10 mouse cellular contexts compared by ENCODE assay signal in the genomic region with DNA sequence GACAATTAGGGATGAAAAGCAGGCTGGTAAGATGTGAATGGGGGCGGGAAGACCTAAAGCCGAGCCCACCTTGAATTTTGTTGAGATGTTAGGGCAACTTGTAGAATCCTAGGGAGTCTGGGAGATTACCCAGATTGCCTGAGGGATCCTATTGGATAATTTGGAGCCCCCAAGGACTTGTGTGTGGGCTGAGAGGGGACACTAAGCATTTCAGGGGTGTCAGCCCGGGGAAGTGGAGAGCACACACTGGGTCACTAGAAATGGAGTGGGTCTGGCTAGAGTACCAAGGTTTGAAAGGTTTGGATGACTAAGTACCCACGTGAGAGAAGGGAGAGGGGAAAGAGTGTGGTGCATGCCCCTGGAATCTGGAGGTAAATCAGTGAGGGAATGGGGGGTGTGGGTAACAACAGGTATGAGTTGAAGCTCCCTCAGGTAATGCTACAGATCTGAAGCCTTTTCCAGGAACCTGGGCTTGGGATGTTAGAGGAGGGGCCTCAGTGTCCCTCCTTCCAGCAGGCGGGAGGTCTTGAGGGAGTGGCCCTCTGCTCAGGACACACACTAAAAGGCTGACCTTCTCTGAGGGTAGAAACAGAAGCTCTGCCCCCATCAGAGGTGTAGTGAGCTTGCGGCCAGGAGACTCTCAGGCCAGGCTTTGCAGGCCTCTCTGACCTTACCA. TPM values are rescaled to one million over a fixed set of nuclear protein-coding genes. Genes with fewer than 3 reads are reported as not detected.
DNase-seq lines count a peak whose midpoint lies in the region; ATAC-seq and TF ChIP-seq lines count a peak whose summit lies in the region.
"Had no signal": no experiment of that assay in that cellular context is flagged by ENCODE, and none has a peak within 500 bp of the region (broad histone marks: within the 10 kb centered on the region; RNA-seq: fewer than 3 reads in every experiment).

No protein-coding gene starts in this region.

- 53% methylated on average over 6 of the region's 6 CpGs for WGBS in heart, embryonic 10.5 days
- 35% methylated on average over 6 of the region's 6 CpGs for WGBS in forebrain, embryonic 16.5 days
- 74% methylated on average over 6 of the region's 6 CpGs for WGBS in liver, embryonic 16.5 days (ENCODE audit: insufficient replicate concordance)

- peaks cover 49% of the 10 kb centered on the region for H3K36me3 ChIP-seq in heart, embryonic 10.5 days
- H3K36me3 ChIP-seq in ES-Bruce4 (ENCODE audit: control insufficient read depth, insufficient read depth, low read length, poor library complexity, severe bottlenecking): peaks cover 21% of the 10 kb centered on the region; the same call in 1 of the 2 replicates
- H3K36me3 ChIP-seq in forebrain, embryonic 16.5 days (ENCODE audit: control insufficient read depth, insufficient read depth): peaks cover 29% of the 10 kb centered on the region
- no peaks in the 10 kb centered on the region; the same call in 1 of the 2 replicates for H3K36me3 ChIP-seq in liver, embryonic 16.5 days (ENCODE audit: control insufficient read depth, insufficient read depth)

- H3K4me3 ChIP-seq in heart, embryonic 10.5 days: peak overlapping the region; percentile 86
- H3K4me3 ChIP-seq in ES-Bruce4 (ENCODE audit: low read depth, low read length): peak overlapping the region; percentile 91
- peak overlapping the region; percentile 84 for H3K4me3 ChIP-seq in forebrain, embryonic 16.5 days (replicated peaks; ENCODE audit: low read length)
- no peak overlapping the region; the same call in 1 of the 2 replicates for H3K4me3 ChIP-seq in liver, embryonic 16.5 days (ENCODE audit: low read depth, low read length)

- no peak for TF ChIP-seq CTCF in ES-Bruce4 (IDR thresholded peaks at IDR 0.05; ENCODE audit: low read depth, low read length)

- DNase-seq in heart, embryonic 10.5 days (ENCODE audit: low spot score): peak; percentile 73
- DNase-seq in heart, adult 18-20 months: no peak
- DNase-seq in testis, postnatal 14 days (ENCODE audit: low spot score): no peak
- DNase-seq in embryo, embryonic 9.5 days (ENCODE audit: extremely low spot score): no peak
- no peak for DNase-seq in urinary bladder, postnatal 14 days (ENCODE audit: low spot score)

- no peak for TF ChIP-seq EP300 in ES-Bruce4 (IDR thresholded peaks at IDR 0.05; ENCODE audit: insufficient read depth, low read depth, low read length)

- H3K27ac ChIP-seq in heart, embryonic 10.5 days: peak overlapping the region; percentile 96
- peak overlapping the region; percentile 81 for H3K27ac ChIP-seq in ES-Bruce4 (ENCODE audit: insufficient read depth, low read length)
- H3K27ac ChIP-seq in forebrain, embryonic 16.5 days (ENCODE audit: low read length): peak overlapping the region; percentile 66
- no peak overlapping the region for H3K27ac ChIP-seq in liver, embryonic 16.5 days (ENCODE audit: low read length)

- ATAC-seq in forebrain, embryonic 16.5 days: no peak
- ATAC-seq in liver, embryonic 16.5 days (ENCODE audit: low read depth): no peak
- ATAC-seq: CD4-positive, CD25-positive, alpha-beta regulatory T cell, adult 4 months had no signal

- TF ChIP-seq POLR2A in ES-Bruce4 (IDR thresholded peaks at IDR 0.05; ENCODE audit: insufficient read depth, low read length): no peak

- H3K4me2 ChIP-seq in forebrain, embryonic 16.5 days (ENCODE audit: low read length): peak overlapping the region; percentile 90
- H3K4me2 ChIP-seq in liver, embryonic 16.5 days (ENCODE audit: low read depth, low read length): 0 out of 2 replicates have a peak overlapping the region, but pooled peaks have one; percentile 78

- peaks cover 30% of the 10 kb centered on the region for H3K4me1 ChIP-seq in heart, embryonic 10.5 days
- peaks cover 3% of the 10 kb centered on the region for H3K4me1 ChIP-seq in ES-Bruce4 (ENCODE audit: control insufficient read depth, insufficient read depth, low read length)
- H3K4me1 ChIP-seq in forebrain, embryonic 16.5 days (replicated peaks; ENCODE audit: control insufficient read depth, insufficient read depth, low read length): peaks cover 21% of the 10 kb centered on the region
- peaks cover 14% of the 10 kb centered on the region for H3K4me1 ChIP-seq in liver, embryonic 16.5 days (ENCODE audit: control insufficient read depth, low read depth, low read length)

- peaks cover 38% of the 10 kb centered on the region for H3K27me3 ChIP-seq in heart, embryonic 10.5 days (ENCODE audit: insufficient read depth, poor library complexity, severe bottlenecking)
- no peaks in the 10 kb centered on the region for H3K27me3 ChIP-seq in ES-Bruce4 (ENCODE audit: control insufficient read depth, insufficient read depth, low read length, poor library complexity, severe bottlenecking)
- H3K27me3 ChIP-seq in forebrain, embryonic 16.5 days (replicated peaks; ENCODE audit: control insufficient read depth, insufficient read depth, low read length): no peaks in the 10 kb centered on the region
- no peaks in the 10 kb centered on the region for H3K27me3 ChIP-seq in liver, embryonic 16.5 days (ENCODE audit: control insufficient read depth, insufficient read depth, low read depth, low read length)

- peak overlapping the region; percentile 97 for H3K9ac ChIP-seq in ES-Bruce4 (ENCODE audit: low read depth, poor library complexity, severe bottlenecking)
- peak overlapping the region; percentile 94 for H3K9ac ChIP-seq in forebrain, embryonic 16.5 days (replicated peaks; ENCODE audit: low read depth, low read length)
- no peak overlapping the region for H3K9ac ChIP-seq in liver, embryonic 16.5 days (ENCODE audit: low read depth, low read length)

- no peaks in the 10 kb centered on the region for H3K9me3 ChIP-seq in heart, embryonic 10.5 days
- no peaks in the 10 kb centered on the region for H3K9me3 ChIP-seq in ES-Bruce4 (replicated peaks; ENCODE audit: control insufficient read depth, insufficient read depth, low read length, poor library complexity, severe bottlenecking)
- H3K9me3 ChIP-seq in forebrain, embryonic 16.5 days (ENCODE audit: control insufficient read depth, low read length): no peaks in the 10 kb centered on the region
- H3K9me3 ChIP-seq in liver, embryonic 16.5 days (replicated peaks; ENCODE audit: control insufficient read depth, low read length): no peaks in the 10 kb centered on the region

RNA-seq across cellular contexts. Expression of gene Fbxl19, which starts 3.4 kb away (rescaled TPM):
- polyA plus RNA-seq in heart, embryonic 10.5 days (2016; fragmentation: Nextera tagmentation; extraction: Ambion mirVana): 3.4 and 4.8 TPM in 2 replicates
- 1 to 10 TPM; 3.3 to 4.0 TPM for total RNA-seq in heart, adult 18-20 months (2021)
- 55.1 and 58.3 TPM in 2 replicates for polyA plus RNA-seq in ES-Bruce4 (2011; ENCODE audit: insufficient read depth, insufficient read length, low read depth, missing spikeins)
- 8.0 and 8.4 TPM in 2 replicates for polyA plus RNA-seq in forebrain, embryonic 16.5 days (2015; fragmentation: Nextera tagmentation; extraction: Ambion mirVana)
- polyA plus RNA-seq in liver, embryonic 16.5 days (2015; fragmentation: Nextera tagmentation; extraction: Ambion mirVana): 1.9 and 2.0 TPM in 2 replicates

RNA-seq across cellular contexts. Expression of gene Ctf2, which starts 15.7 kb away (rescaled TPM):
- polyA plus RNA-seq in heart, embryonic 10.5 days (2016; fragmentation: Nextera tagmentation; extraction: Ambion mirVana): 0.26 TPM in 1 of 2 replicates, not detected in the other
- not detected for total RNA-seq in heart, adult 18-20 months (2021)
- polyA plus RNA-seq in ES-Bruce4 (2011; ENCODE audit: insufficient read depth, insufficient read length, low read depth, missing spikeins): not detected in 2 replicates
- 0.11 and 0.17 TPM in 2 replicates for polyA plus RNA-seq in forebrain, embryonic 16.5 days (2015; fragmentation: Nextera tagmentation; extraction: Ambion mirVana)
- 0.05 TPM in 2 replicates for polyA plus RNA-seq in liver, embryonic 16.5 days (2015; fragmentation: Nextera tagmentation; extraction: Ambion mirVana)
- total RNA-seq: neutrophil, adult 5-6 weeks had no signal
- polyA plus RNA-seq: CD4-positive, CD25-positive, alpha-beta regulatory T cell, adult 4 months had no signal

RNA-seq across cellular contexts. Expression of gene Orai3, which starts 21.9 kb away (rescaled TPM):
- polyA plus RNA-seq in heart, embryonic 10.5 days (2016; fragmentation: Nextera tagmentation; extraction: Ambion mirVana): 12.9 and 19.8 TPM in 2 replicates
- 10 to 100 TPM; 20.5 to 26.4 TPM for total RNA-seq in heart, adult 18-20 months (2021)
- 20.2 and 23.2 TPM in 2 replicates for polyA plus RNA-seq in ES-Bruce4 (2011; ENCODE audit: insufficient read depth, insufficient read length, low read depth, missing spikeins)
- 9.5 and 9.6 TPM in 2 replicates for polyA plus RNA-seq in forebrain, embryonic 16.5 days (2015; fragmentation: Nextera tagmentation; extraction: Ambion mirVana)
- 11.2 and 12.9 TPM in 2 replicates for polyA plus RNA-seq in liver, embryonic 16.5 days (2015; fragmentation: Nextera tagmentation; extraction: Ambion mirVana)

RNA-seq across cellular contexts. Expression of gene Setd1a, which starts 28.8 kb away (rescaled TPM):
- 13.2 and 23.7 TPM in 2 replicates for polyA plus RNA-seq in heart, embryonic 10.5 days (2016; fragmentation: Nextera tagmentation; extraction: Ambion mirVana)
- 10 to 100 TPM; 15.8 to 19.5 TPM for total RNA-seq in heart, adult 18-20 months (2021)
- 49.1 and 51.7 TPM in 2 replicates for polyA plus RNA-seq in ES-Bruce4 (2011; ENCODE audit: insufficient read depth, insufficient read length, low read depth, missing spikeins)
- 19.8 and 20.7 TPM in 2 replicates for polyA plus RNA-seq in forebrain, embryonic 16.5 days (2015; fragmentation: Nextera tagmentation; extraction: Ambion mirVana)
- polyA plus RNA-seq in liver, embryonic 16.5 days (2015; fragmentation: Nextera tagmentation; extraction: Ambion mirVana): 7.5 and 7.9 TPM in 2 replicates

RNA-seq across cellular contexts. Expression of gene Ctf1, which starts 35.2 kb away (rescaled TPM):
- polyA plus RNA-seq in heart, embryonic 10.5 days (2016; fragmentation: Nextera tagmentation; extraction: Ambion mirVana): 3.4 and 6.5 TPM in 2 replicates
- total RNA-seq in heart, adult 18-20 months (2021): 1 to 10 TPM; 8.8 to 9.7 TPM
- polyA plus RNA-seq in ES-Bruce4 (2011; ENCODE audit: insufficient read depth, insufficient read length, low read depth, missing spikeins): 8.8 and 13.9 TPM in 2 replicates
- 3.5 and 4.5 TPM in 2 replicates for polyA plus RNA-seq in forebrain, embryonic 16.5 days (2015; fragmentation: Nextera tagmentation; extraction: Ambion mirVana)
- polyA plus RNA-seq in liver, embryonic 16.5 days (2015; fragmentation: Nextera tagmentation; extraction: Ambion mirVana): 2.0 and 2.5 TPM in 2 replicates
- total RNA-seq: neutrophil, adult 5-6 weeks had no signal
- polyA plus RNA-seq: CD4-positive, CD25-positive, alpha-beta regulatory T cell, adult 4 months had no signal
